Mouse (Mus musculus) megakaryocyte, embryonic 14.5 days (primary cell): ENCODE measurements at regions not wholly inside any gene's neighbourhood (a gene's known extent, or its start where the extent isn't known, plus 50 kb on each side); places are given as distances from the start of the nearest gene placed in this dataset.

Experiments
- FLI1 ChIP-seq: IDR thresholded peaks from 2 replicates; pipeline ENCODE4 v1.6.1; 2012; ENCODE audit warnings: low read length, inconsistent platforms, mixed read lengths
- GATA1 ChIP-seq: IDR thresholded peaks from 3 replicates; pipeline ENCODE4 v1.6.1; 2012; ENCODE audit warnings: mixed read lengths, low read length, inconsistent platforms, borderline replicate concordance

DNA sequence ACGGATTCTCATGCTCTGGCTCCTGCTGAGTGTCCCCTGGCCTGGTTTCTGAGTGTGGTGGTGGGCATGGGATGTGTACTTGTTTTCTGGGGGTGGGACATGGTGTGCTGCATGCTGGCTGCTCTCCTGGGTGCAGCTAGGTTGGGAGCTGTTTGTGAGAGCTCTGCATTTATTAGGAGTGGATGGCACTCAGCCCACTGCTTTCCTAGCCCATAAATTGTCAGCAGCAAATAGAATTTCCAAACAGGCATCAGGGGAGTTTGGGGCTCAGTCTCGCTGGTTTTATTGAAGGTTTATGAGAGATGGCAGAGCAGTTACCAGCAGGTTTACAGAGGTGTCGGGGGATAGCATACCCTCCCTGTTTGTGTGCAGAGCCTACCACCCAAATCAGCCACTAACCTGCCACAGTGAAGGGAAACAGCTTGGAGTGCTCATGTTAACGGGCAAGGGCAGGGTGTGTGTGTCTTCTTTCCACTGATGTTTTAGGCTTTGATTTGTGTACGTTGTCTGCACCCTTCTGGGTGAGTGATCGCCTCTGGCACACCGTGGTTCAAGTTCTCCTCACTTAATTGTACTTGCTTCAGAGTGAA, 372.6 kb downstream of the Eipr1 start:
- TF ChIP-seq FLI1 (no peak), GATA1 (no peak)
